Mouse (Mus musculus) T-cell, adult 2 months (primary cell): ENCODE measurements at regions not wholly inside any gene's neighbourhood (a gene's known extent, or its start where the extent isn't known, plus 50 kb on each side); places are given as distances from the start of the nearest gene placed in this dataset.

Experiments
- DNase-seq: peaks from one replicate; pipeline ENCODE4 v3.0.0; 2022; ENCODE audit warnings: low spot score

- DNase-seq, result no peak
Observed at GRCm38 (mm10) chr15:63553597-63553996, 291.4 kb downstream of the Gsdmc2 start.

- no peak for DNase-seq
Observed at GRCm38 (mm10) chr15:63532337-63533055, 312.5 kb downstream of the Gsdmc2 start.

GRCm38 (mm10) chr15:63527318-63527717 is 317.7 kb downstream of the Gsdmc2 start:
- DNase-seq, result no peak

- DNase-seq, result no peak
Observed at GRCm38 (mm10) chr15:63526820-63527219, 318.2 kb downstream of the Gsdmc2 start.

GRCm38 (mm10) chr15:63517301-63517700 is 327.7 kb downstream of the Gsdmc2 start:
- no peak for DNase-seq

GRCm38 (mm10) chr15:63500453-63500852 is 344.5 kb downstream of the Gsdmc2 start:
- no peak for DNase-seq

GRCm38 (mm10) chr15:63498483-63498882 is 346.5 kb downstream of the Gsdmc2 start:
- no peak for DNase-seq

GRCm38 (mm10) chr15:63497207-63497606 is 347.8 kb downstream of the Gsdmc2 start:
- DNase-seq, result no peak

- DNase-seq, result no peak
Observed at GRCm38 (mm10) chr15:63484910-63485309, 360.1 kb downstream of the Gsdmc2 start.

GRCm38 (mm10) chr15:63484217-63484887 is 360.6 kb downstream of the Gsdmc2 start:
- DNase-seq, result no peak

GRCm38 (mm10) chr15:63479270-63479805 is 365.6 kb downstream of the Gsdmc2 start:
- DNase-seq, result no peak

GRCm38 (mm10) chr15:63466916-63467315 is 378.1 kb downstream of the Gsdmc2 start:
- no peak for DNase-seq

- DNase-seq, result no peak
Observed at GRCm38 (mm10) chr15:63452529-63452928, 392.4 kb downstream of the Gsdmc2 start.

GRCm38 (mm10) chr15:63446288-63446687 is 398.7 kb downstream of the Gsdmc2 start:
- no peak for DNase-seq

GRCm38 (mm10) chr15:63445016-63445415 is 400.0 kb downstream of the Gsdmc2 start:
- no peak for DNase-seq

GRCm38 (mm10) chr15:63442146-63442780 is 402.7 kb downstream of the Gsdmc2 start:
- DNase-seq, result no peak

- no peak for DNase-seq
Observed at GRCm38 (mm10) chr15:63412649-63413048, 432.3 kb downstream of the Gsdmc2 start.

GRCm38 (mm10) chr15:63411771-63412118 is 433.2 kb downstream of the Gsdmc2 start:
- no peak for DNase-seq

GRCm38 (mm10) chr15:63410994-63411770 is 433.8 kb downstream of the Gsdmc2 start:
- no peak for DNase-seq

- DNase-seq, result no peak
Observed at GRCm38 (mm10) chr15:63400445-63400844, 444.5 kb downstream of the Gsdmc2 start.

GRCm38 (mm10) chr15:63400011-63400410 is 445.0 kb downstream of the Gsdmc2 start:
- no peak for DNase-seq

- DNase-seq, result no peak
Observed at GRCm38 (mm10) chr15:63397485-63397884, 447.5 kb downstream of the Gsdmc2 start.
